Mouse (Mus musculus): ENCODE measurements around the gene Krtap5-1. TPM values are rescaled to one million over a fixed set of nuclear protein-coding genes. Genes with fewer than 3 reads are reported as not detected.

Krtap5-1 gene
- polyA plus RNA-seq (2015; fragmentation: Illumina TruSeq; extraction: RNeasy Lipid Tissue Mini Kit (QIAGEN cat#74804); ENCODE audit: insufficient read depth, low replicate concordance) = not detected

DNA sequence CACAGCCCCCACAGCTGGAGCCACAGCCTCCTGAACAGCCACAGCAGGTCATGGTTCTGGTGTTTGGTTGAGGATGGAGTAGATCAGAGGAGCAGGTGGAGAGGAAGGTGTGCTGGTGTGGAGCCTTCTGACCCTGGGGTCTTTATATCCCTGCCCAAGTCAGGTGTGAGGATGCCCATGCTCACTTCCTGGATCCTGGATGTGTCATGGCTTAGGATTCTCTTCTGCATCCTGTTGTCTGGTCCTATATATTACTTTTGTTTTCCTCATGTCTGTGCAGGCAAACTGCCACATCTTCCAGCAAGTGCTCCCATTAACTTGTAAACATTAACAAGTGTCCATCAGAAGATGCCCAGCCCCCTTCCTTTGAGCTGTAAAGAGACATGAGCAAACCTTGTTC is at the start of gene Krtap5-1:
Gene Krtap5-1, minus strand, starts transcription at position 101 of the 400 bp plus-strand sequence.

DNA sequence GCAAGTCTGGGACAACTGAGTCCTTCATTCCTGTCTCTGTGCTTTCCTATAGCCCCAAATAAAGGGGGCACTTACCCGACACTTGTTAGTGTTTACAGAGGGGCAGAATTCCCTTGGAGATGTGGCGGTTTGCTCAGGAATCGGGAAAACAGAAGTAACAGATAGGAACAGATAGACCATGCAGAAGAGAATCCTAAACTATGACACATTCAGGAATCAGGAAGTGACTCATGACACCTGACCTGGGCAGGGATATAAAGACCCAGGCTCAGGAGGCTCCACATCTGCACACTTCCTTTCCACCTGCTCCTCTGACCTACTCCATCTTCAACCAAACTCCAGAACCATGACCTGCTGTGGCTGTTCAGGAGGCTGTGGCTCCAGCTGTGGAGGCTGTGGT is 6.3 kb upstream of the Krtap5-1 start, which contains the start of gene Krtap5-4:
Gene Krtap5-4, plus strand, starts transcription at position 301 of the 400 bp plus-strand sequence.

DNA sequence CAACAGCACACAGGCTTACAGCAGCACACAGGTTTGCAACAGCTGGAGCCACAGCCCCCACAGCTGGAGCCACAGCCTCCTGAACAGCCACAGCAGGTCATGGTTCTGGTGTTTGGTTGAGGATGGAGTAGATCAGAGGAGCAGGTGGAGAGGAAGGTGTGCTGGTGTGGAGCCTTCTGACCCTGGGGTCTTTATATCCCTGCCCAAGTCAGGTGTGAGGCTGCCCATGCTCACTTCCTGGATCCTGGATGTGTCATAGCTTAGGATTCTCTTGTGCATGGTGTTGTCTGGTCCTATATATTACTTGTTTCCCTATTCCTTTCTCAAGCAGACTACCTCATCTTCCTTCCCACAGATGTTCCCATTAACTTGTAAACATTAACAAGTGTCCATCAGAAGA is 22.7 kb downstream of the Krtap5-1 start, which contains the start of gene Gm4559:
Gene Gm4559, minus strand, starts transcription at position 101 of the 400 bp plus-strand sequence.

DNA sequence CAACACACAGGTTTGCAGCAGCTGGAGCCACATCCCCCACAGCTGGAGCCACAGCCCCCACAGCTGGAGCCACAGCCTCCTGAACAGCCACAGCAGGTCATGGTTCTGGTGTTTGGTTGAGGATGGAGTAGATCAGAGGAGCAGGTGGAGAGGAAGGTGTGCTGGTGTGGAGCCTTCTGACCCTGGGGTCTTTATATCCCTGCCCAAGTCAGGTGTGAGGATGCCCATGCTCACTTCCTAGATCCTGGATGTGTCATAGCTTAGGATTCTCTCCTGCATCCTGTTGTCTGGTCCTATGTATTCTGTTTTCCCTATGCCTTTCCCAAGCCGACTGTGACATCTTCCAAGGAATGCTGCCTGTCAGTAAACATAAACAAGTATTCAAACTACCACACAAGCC is 38.7 kb downstream of the Krtap5-1 start, which contains the start of gene Gm2431:
Gene Gm2431, minus strand, starts transcription at position 101 of the 400 bp plus-strand sequence.

Other genes starting within 250 kb of the Krtap5-1 start
- gene Mob2, start 236.1 kb downstream of the Krtap5-1 start, polyA plus RNA-seq (2015; fragmentation: Illumina TruSeq; extraction: RNeasy Lipid Tissue Mini Kit (QIAGEN cat#74804); ENCODE audit: insufficient read depth, low replicate concordance) = 34.7 TPM
- 0.88 TPM for gene Dusp8, start 201.3 kb downstream of the Krtap5-1 start, polyA plus RNA-seq (2015; fragmentation: Illumina TruSeq; extraction: RNeasy Lipid Tissue Mini Kit (QIAGEN cat#74804); ENCODE audit: insufficient read depth, low replicate concordance)
- not detected for gene Gm45618, start 176.4 kb downstream of the Krtap5-1 start, polyA plus RNA-seq (2015; fragmentation: Illumina TruSeq; extraction: RNeasy Lipid Tissue Mini Kit (QIAGEN cat#74804); ENCODE audit: insufficient read depth, low replicate concordance)
- gene Gm39115, start 161.1 kb downstream of the Krtap5-1 start, polyA plus RNA-seq (2015; fragmentation: Illumina TruSeq; extraction: RNeasy Lipid Tissue Mini Kit (QIAGEN cat#74804); ENCODE audit: insufficient read depth, low replicate concordance) = not detected
- gene Gm45337, start 152.5 kb downstream of the Krtap5-1 start, polyA plus RNA-seq (2015; fragmentation: Illumina TruSeq; extraction: RNeasy Lipid Tissue Mini Kit (QIAGEN cat#74804); ENCODE audit: insufficient read depth, low replicate concordance) = not detected
- gene Gm29735, start 140.0 kb downstream of the Krtap5-1 start, polyA plus RNA-seq (2015; fragmentation: Illumina TruSeq; extraction: RNeasy Lipid Tissue Mini Kit (QIAGEN cat#74804); ENCODE audit: insufficient read depth, low replicate concordance) = not detected
- not detected for gene Gm4553, start 131.4 kb downstream of the Krtap5-1 start, polyA plus RNA-seq (2015; fragmentation: Illumina TruSeq; extraction: RNeasy Lipid Tissue Mini Kit (QIAGEN cat#74804); ENCODE audit: insufficient read depth, low replicate concordance)
- gene Krtap5-2, start 121.1 kb downstream of the Krtap5-1 start, polyA plus RNA-seq (2015; fragmentation: Illumina TruSeq; extraction: RNeasy Lipid Tissue Mini Kit (QIAGEN cat#74804); ENCODE audit: insufficient read depth, low replicate concordance) = not detected
- not detected for gene Gm10153, start 106.7 kb downstream of the Krtap5-1 start, polyA plus RNA-seq (2015; fragmentation: Illumina TruSeq; extraction: RNeasy Lipid Tissue Mini Kit (QIAGEN cat#74804); ENCODE audit: insufficient read depth, low replicate concordance)
- gene Krtap5-3, start 95.8 kb downstream of the Krtap5-1 start, polyA plus RNA-seq (2015; fragmentation: Illumina TruSeq; extraction: RNeasy Lipid Tissue Mini Kit (QIAGEN cat#74804); ENCODE audit: insufficient read depth, low replicate concordance) = not detected
- not detected for gene Gm7579, start 85.3 kb downstream of the Krtap5-1 start, polyA plus RNA-seq (2015; fragmentation: Illumina TruSeq; extraction: RNeasy Lipid Tissue Mini Kit (QIAGEN cat#74804); ENCODE audit: insufficient read depth, low replicate concordance)
- not detected for gene Krtap5-5, start 67.1 kb downstream of the Krtap5-1 start, polyA plus RNA-seq (2015; fragmentation: Illumina TruSeq; extraction: RNeasy Lipid Tissue Mini Kit (QIAGEN cat#74804); ENCODE audit: insufficient read depth, low replicate concordance)
- not detected for gene Gm40460, start 56.0 kb downstream of the Krtap5-1 start, polyA plus RNA-seq (2015; fragmentation: Illumina TruSeq; extraction: RNeasy Lipid Tissue Mini Kit (QIAGEN cat#74804); ENCODE audit: insufficient read depth, low replicate concordance)
- gene Gm2431, start 38.8 kb downstream of the Krtap5-1 start, polyA plus RNA-seq (2015; fragmentation: Illumina TruSeq; extraction: RNeasy Lipid Tissue Mini Kit (QIAGEN cat#74804); ENCODE audit: insufficient read depth, low replicate concordance) = not detected
- not detected for gene Gm4559, start 22.8 kb downstream of the Krtap5-1 start, polyA plus RNA-seq (2015; fragmentation: Illumina TruSeq; extraction: RNeasy Lipid Tissue Mini Kit (QIAGEN cat#74804); ENCODE audit: insufficient read depth, low replicate concordance)
- not detected for gene Krtap5-4, start 6.4 kb upstream of the Krtap5-1 start, polyA plus RNA-seq (2015; fragmentation: Illumina TruSeq; extraction: RNeasy Lipid Tissue Mini Kit (QIAGEN cat#74804); ENCODE audit: insufficient read depth, low replicate concordance)
- gene Ifitm10, start 76.6 kb upstream of the Krtap5-1 start, polyA plus RNA-seq (2015; fragmentation: Illumina TruSeq; extraction: RNeasy Lipid Tissue Mini Kit (QIAGEN cat#74804); ENCODE audit: insufficient read depth, low replicate concordance) = 3.0 TPM
- 0.93 TPM for gene Gm49369, start 85.5 kb upstream of the Krtap5-1 start, polyA plus RNA-seq (2015; fragmentation: Illumina TruSeq; extraction: RNeasy Lipid Tissue Mini Kit (QIAGEN cat#74804); ENCODE audit: insufficient read depth, low replicate concordance)
- 310 TPM for gene Ctsd, start 90.9 kb upstream of the Krtap5-1 start, polyA plus RNA-seq (2015; fragmentation: Illumina TruSeq; extraction: RNeasy Lipid Tissue Mini Kit (QIAGEN cat#74804); ENCODE audit: insufficient read depth, low replicate concordance)
- gene Syt8, start 137.7 kb upstream of the Krtap5-1 start, polyA plus RNA-seq (2015; fragmentation: Illumina TruSeq; extraction: RNeasy Lipid Tissue Mini Kit (QIAGEN cat#74804); ENCODE audit: insufficient read depth, low replicate concordance) = 0.32 TPM
- gene Tnni2, start 144.7 kb upstream of the Krtap5-1 start, polyA plus RNA-seq (2015; fragmentation: Illumina TruSeq; extraction: RNeasy Lipid Tissue Mini Kit (QIAGEN cat#74804); ENCODE audit: insufficient read depth, low replicate concordance) = 6.7 TPM
- 677 TPM for gene Lsp1, start 163.7 kb upstream of the Krtap5-1 start, polyA plus RNA-seq (2015; fragmentation: Illumina TruSeq; extraction: RNeasy Lipid Tissue Mini Kit (QIAGEN cat#74804); ENCODE audit: insufficient read depth, low replicate concordance)
- gene Tnnt3, start 201.7 kb upstream of the Krtap5-1 start, polyA plus RNA-seq (2015; fragmentation: Illumina TruSeq; extraction: RNeasy Lipid Tissue Mini Kit (QIAGEN cat#74804); ENCODE audit: insufficient read depth, low replicate concordance) = 5.0 TPM
- 51.8 TPM for gene Mrpl23, start 235.6 kb upstream of the Krtap5-1 start, polyA plus RNA-seq (2015; fragmentation: Illumina TruSeq; extraction: RNeasy Lipid Tissue Mini Kit (QIAGEN cat#74804); ENCODE audit: insufficient read depth, low replicate concordance)

Measured in spleen, adult 10 weeks (tissue).